Mouse (Mus musculus) heart, embryonic 12.5 days (tissue): ENCODE measurements around the gene Fam173a. TPM values are rescaled to one million over a fixed set of nuclear protein-coding genes. Genes with fewer than 3 reads are reported as not detected.

Source experiments
- ATAC-seq: fragments of 200-750 bp; cut with Nextera tagmentation; 2 replicates; pipeline ENCODE4 v1.8.0; 2017; ENCODE audit warnings: moderate TSS enrichment, moderate library complexity; ENCODE audit not compliant: insufficient number of reproducible peaks, low FRiP score
- H3K27ac ChIP-seq: fragments of 300-500 bp; sonication (generic); 2 replicates; pipeline ENCODE4 v1.5.1; 2016; ENCODE audit warnings: mild to moderate bottlenecking, moderate library complexity; ENCODE audit not compliant: poor library complexity, severe bottlenecking
- H3K27me3 ChIP-seq: fragments of 300-500 bp; sonication (generic); replicated peaks from 2 replicates; pipeline ENCODE4 v1.6.1; 2016; ENCODE audit warnings: mild to moderate bottlenecking, moderate library complexity
- H3K36me3 ChIP-seq: fragments of 300-500 bp; sonication (generic); 2 replicates; pipeline ENCODE4 v1.6.1; 2016; ENCODE audit warnings: mild to moderate bottlenecking, moderate library complexity
- H3K4me1 ChIP-seq: fragments of 300-500 bp; sonication (generic); replicated peaks from 2 replicates; pipeline ENCODE4 v1.6.1; 2016; ENCODE audit warnings: mild to moderate bottlenecking
- H3K4me2 ChIP-seq: fragments of 300-500 bp; sonication (generic); 2 replicates; pipeline ENCODE4 v1.6.1; 2016; ENCODE audit warnings: mild to moderate bottlenecking, moderate library complexity
- H3K4me3 ChIP-seq: fragments of 300-500 bp; sonication (generic); 2 replicates; pipeline ENCODE4 v1.5.1; 2016; ENCODE audit warnings: mild to moderate bottlenecking
- H3K9ac ChIP-seq: fragments of 300-500 bp; sonication (generic); 2 replicates; pipeline ENCODE4 v1.6.1; 2016; ENCODE audit warnings: mild to moderate bottlenecking, moderate library complexity
- H3K9me3 ChIP-seq: fragments of 300-500 bp; sonication (generic); replicated peaks from 2 replicates; pipeline ENCODE4 v1.6.1; 2016; ENCODE audit warnings: mild to moderate bottlenecking, moderate library complexity
- WGBS: fragments of 180-500 bp; shearing (Covaris S2); methylation state at CpG from one replicate; pipeline ENCODE4 v1.1.7; 2016; 5-methylcytosine and 5-hydroxymethylcytosine counted together
- polyA plus RNA-seq: library from polyadenylated mRNA; unstranded; fragments of >200 nt; fragmentation: Nextera tagmentation; extraction: Ambion mirVana; gene quantifications from 2 replicates; pipeline ENCODE4 v1.2.1, GENCODE M21; 2016

The Fam173a gene
- polyA plus RNA-seq, 1 experiment from 2014 or later = 68.2 TPM

GRCm38 (mm10) chr17:25828223-25828594, 35.5 kb upstream of the Fam173a start:
- peaks cover 52% of the 10 kb centered on the region for H3K36me3 ChIP-seq
- peak overlapping the region; percentile 90; the same call in 1 of the 2 replicates for H3K27ac ChIP-seq
- H3K4me3 ChIP-seq = peak overlapping the region; percentile 67
- H3K27me3 ChIP-seq = no peaks in the 10 kb centered on the region
- ATAC-seq = no peak
- peaks cover 66% of the 10 kb centered on the region for H3K4me1 ChIP-seq
- 0 out of 2 replicates have a peak overlapping the region, but pooled peaks have one; percentile 82 for H3K9ac ChIP-seq
- H3K4me2 ChIP-seq = peak overlapping the region; percentile 83
- 84% methylated on average over 8 of the region's 8 CpGs for WGBS
- no peaks in the 10 kb centered on the region for H3K9me3 ChIP-seq

DNA sequence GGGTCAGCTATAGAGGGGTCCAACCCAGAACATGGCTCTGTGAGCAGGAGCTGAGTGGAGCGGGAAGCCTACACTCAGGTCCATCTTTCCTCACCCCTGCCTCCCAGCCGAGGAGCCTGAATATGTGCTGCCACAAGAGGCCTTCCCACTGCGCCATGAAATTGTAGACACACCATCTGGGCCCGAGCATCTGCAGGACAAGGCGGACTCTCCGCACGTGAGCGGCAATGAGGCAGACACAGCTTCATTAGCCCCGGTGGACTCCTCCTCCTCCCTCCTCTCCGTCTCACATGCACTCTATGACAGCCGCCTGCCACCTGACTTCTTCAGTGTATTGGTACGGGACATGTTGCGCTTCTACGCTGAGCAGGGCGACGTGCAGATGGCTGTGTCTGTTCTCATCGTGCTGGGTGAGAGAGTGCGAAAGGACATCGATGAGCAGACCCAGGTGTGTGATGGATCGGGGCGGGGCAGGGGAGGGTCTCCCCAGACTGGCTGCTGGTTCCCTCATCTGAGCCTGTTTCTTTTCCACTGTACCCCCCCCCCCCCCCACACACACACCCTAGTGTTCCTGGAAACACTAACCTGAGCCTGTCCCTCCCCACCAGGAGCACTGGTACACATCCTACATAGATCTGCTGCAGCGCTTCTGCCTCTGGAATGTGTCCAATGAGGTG, 35.0 kb upstream of the Fam173a start:
- Histone ChIP-seq H3K4me2 (peak overlapping the region; percentile 83; the same call in 1 of the 2 replicates), H3K4me3 (0 out of 2 replicates have a peak overlapping the region, but pooled peaks have one; percentile 3), H3K9ac (no peak overlapping the region), H3K27ac (no peak overlapping the region), H3K36me3 (peaks cover 52% of the 10 kb centered on the region), H3K4me1 (peaks cover 66% of the 10 kb centered on the region), H3K9me3 (no peaks in the 10 kb centered on the region), H3K27me3 (0 out of 2 replicates have a peak, but pooled peaks cover under 1% of the 10 kb centered on the region)
- no peak for ATAC-seq
- 90% methylated on average over 22 of the region's 22 CpGs for WGBS

GRCm38 (mm10) chr17:25827011-25827410, 34.3 kb upstream of the Fam173a start:
- no peak for ATAC-seq
- Histone ChIP-seq H3K4me1 (peaks cover 65% of the 10 kb centered on the region), H3K4me2 (no peak overlapping the region), H3K36me3 (peaks cover 52% of the 10 kb centered on the region), H3K27me3 (peaks cover 8% of the 10 kb centered on the region), H3K9ac (no peak overlapping the region), H3K9me3 (no peaks in the 10 kb centered on the region), H3K27ac (no peak overlapping the region), H3K4me3 (no peak overlapping the region)
- 91% methylated on average over 13 of the region's 13 CpGs for WGBS

- Histone ChIP-seq H3K4me2 (no peak overlapping the region), H3K36me3 (peaks cover 45% of the 10 kb centered on the region), H3K9me3 (no peaks in the 10 kb centered on the region), H3K4me1 (peaks cover 56% of the 10 kb centered on the region), H3K27ac (no peak overlapping the region), H3K27me3 (peaks cover 16% of the 10 kb centered on the region), H3K4me3 (no peak overlapping the region), H3K9ac (no peak overlapping the region; the same call in 1 of the 2 replicates)
- no peak for ATAC-seq
- 92% methylated on average over 27 of the region's 27 CpGs for WGBS
Observed at GRCm38 (mm10) chr17:25825984-25826570, 33.4 kb upstream of the Fam173a start.

- Histone ChIP-seq H3K4me3 (no peak overlapping the region), H3K9ac (no peak overlapping the region), H3K4me2 (peak overlapping the region; percentile 97; the same call in 1 of the 2 replicates), H3K36me3 (peaks cover 37% of the 10 kb centered on the region), H3K27ac (no peak overlapping the region), H3K27me3 (peaks cover 22% of the 10 kb centered on the region), H3K4me1 (peaks cover 48% of the 10 kb centered on the region), H3K9me3 (no peaks in the 10 kb centered on the region)
- no peak for ATAC-seq
- 88% methylated on average over 6 of the region's 6 CpGs for WGBS
Observed at GRCm38 (mm10) chr17:25825311-25825710, 32.6 kb upstream of the Fam173a start.

DNA sequence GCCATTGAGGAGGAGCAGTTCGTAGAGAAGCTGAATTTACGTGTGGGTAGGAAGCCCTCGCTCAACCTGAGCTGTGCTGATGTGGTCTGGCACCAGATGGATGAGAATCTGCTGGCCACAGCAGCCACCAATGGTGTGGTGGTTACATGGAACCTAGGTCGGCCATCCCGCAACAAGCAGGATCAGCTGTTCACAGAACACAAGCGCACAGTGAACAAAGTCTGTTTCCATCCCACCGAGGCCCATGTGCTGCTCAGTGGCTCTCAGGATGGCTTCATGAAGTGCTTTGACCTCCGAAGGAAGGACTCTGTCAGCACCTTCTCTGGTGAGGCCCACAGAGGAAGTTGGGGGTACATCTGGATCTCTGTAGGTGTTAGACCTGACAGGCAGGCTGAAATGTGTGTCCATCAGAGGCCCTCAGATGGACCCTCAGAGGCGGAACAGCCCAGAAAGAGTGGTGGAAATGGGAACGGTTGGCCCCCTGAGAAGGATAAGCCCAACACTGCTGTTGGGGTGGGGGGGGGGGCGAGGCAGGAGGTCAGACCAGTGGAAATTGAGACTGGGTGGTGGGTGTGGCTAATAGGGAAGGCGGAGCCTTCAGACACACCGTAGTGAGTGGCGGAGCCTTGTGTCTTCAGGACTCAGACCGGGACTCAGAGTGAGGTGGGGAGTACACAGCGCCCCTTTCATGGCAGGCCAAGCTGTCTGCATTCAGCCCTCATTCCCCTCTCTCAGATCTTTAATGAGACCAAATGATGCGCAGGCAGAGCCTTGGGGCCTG, 31.9 kb upstream of the Fam173a start:
- ATAC-seq = no peak
- 69% methylated on average over 17 of the region's 17 CpGs for WGBS

DNA sequence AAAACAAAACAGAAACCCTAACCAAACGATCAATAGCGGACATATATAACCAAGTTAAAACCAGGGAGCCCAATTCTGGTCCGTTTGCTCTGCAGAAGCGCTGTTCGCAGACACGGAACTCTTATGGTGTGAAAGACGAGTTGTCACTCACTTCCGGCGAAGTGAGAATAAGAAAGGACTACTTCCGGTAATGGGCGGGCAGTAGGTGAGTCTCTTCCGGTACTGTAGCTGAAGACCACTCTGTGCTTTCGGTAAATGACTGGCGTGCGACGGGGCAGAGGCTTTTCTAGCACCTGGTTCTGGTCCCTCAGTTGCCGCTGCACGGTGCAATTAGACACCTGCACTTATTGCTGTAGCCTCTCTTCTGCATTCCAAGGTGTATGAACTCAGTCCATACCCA, 30.8 kb upstream of the Fam173a start, which contains the start of gene Wdr24:
TSS of gene Wdr24 (plus strand) at position 176 of the 400 bp plus-strand sequence.
- H3K9ac ChIP-seq = peak within 1 kb of the TSS; percentile 67
- H3K4me2 ChIP-seq = peak within 1 kb of the TSS; percentile 97
- H3K27me3 ChIP-seq = peaks cover 41% of the 10 kb centered on the region
- H3K4me1 ChIP-seq = peaks cover 42% of the 10 kb centered on the region
- H3K4me3 ChIP-seq = peak within 1 kb of the TSS; percentile 73
- peak; percentile 61; the same call in 1 of the 2 replicates for ATAC-seq
- WGBS = under 1% methylated on average over 18 of the region's 18 CpGs
- H3K27ac ChIP-seq = 0 out of 2 replicates have a peak within 1 kb of the TSS, but pooled peaks have one; percentile 39
- no peaks in the 10 kb centered on the region for H3K9me3 ChIP-seq
- H3K36me3 ChIP-seq = peaks cover 29% of the 10 kb centered on the region

More for the DNA sequence above, 31.9 kb upstream of the Fam173a start:
- no peaks in the 10 kb centered on the region for H3K9me3 ChIP-seq
- H3K4me1 ChIP-seq = peaks cover 42% of the 10 kb centered on the region
- peaks cover 29% of the 10 kb centered on the region for H3K36me3 ChIP-seq
- H3K9ac ChIP-seq = peak overlapping the region; percentile 67
- H3K27ac ChIP-seq = no peak overlapping the region
- peak overlapping the region; percentile 73 for H3K4me3 ChIP-seq
- H3K4me2 ChIP-seq = peak overlapping the region; percentile 97
- H3K27me3 ChIP-seq = peaks cover 30% of the 10 kb centered on the region

DNA sequence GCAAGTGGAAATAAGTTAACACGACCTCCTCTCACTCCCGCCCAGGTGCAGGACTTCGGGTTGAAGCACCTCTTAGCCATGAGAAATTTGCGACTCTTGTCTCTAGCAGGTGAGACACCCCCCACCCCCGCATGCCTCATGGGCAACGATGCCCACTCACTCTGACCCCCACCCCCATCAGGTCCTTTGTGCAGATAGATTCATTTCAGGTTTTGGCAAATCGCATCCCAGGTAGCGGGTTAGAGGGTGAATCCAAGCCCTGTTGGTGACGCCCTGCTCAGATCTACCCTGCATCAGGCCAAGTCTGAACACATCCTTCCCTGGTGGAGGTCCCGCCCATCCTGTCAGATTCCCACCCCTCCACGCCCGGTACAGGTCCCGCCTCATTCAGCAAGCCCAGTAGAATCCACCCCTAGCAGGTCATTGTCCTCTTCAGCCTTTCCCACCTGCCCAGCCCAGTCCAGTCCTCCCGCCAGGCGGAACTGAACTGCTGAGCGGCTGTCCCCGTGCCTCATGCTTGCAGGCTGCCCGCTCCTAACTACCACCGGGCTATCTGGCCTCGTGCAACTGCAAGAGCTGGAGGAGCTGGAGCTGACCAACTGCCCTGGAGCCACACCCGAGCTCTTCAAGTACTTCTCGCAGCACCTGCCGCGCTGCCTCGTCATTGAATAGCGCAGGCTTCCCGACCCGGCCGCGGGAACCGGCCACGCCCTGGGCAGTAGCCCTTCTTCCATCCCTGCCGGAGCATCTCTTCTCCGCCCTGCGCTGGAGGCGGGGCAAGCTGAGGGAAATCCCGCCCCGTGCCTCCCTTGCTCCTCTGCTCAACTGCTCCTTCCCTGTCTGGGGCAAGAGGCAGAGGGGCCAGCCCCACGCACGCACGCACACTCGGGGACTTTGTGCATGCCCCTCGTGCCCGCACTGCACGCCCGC, 26.4 kb upstream of the Fam173a start:
- peak overlapping the region; percentile 10 for H3K4me3 ChIP-seq
- H3K4me1 ChIP-seq = peaks cover 9% of the 10 kb centered on the region

DNA sequence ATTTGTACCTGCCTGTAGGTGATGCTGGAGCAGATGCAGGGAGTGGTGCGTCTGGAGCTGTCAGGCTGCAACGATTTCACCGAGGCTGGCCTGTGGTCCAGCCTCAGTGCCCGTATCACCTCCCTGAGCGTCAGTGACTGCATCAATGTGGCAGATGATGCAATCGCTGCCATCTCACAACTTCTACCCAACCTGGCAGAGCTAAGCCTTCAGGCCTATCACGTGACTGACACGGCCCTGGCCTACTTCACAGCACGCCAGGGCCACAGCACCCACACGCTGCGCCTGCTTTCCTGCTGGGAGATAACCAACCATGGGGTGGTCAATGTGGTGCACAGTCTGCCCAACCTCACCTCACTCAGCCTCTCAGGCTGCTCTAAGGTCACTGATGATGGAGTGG, 25.0 kb upstream of the Fam173a start:
- ATAC-seq = no peak
- no peaks in the 10 kb centered on the region for H3K9me3 ChIP-seq
- H3K36me3 ChIP-seq = no peaks in the 10 kb centered on the region
- H3K27me3 ChIP-seq = peaks cover 95% of the 10 kb centered on the region
- H3K4me2 ChIP-seq = no peak overlapping the region
- H3K4me3 ChIP-seq = no peak overlapping the region
- H3K4me1 ChIP-seq = peaks cover 9% of the 10 kb centered on the region
- no peak overlapping the region for H3K27ac ChIP-seq
- WGBS = 74% methylated on average over 11 of the region's 11 CpGs
- no peak overlapping the region for H3K9ac ChIP-seq

More for the DNA sequence above, 26.4 kb upstream of the Fam173a start:
- H3K27me3 ChIP-seq = peaks cover 83% of the 10 kb centered on the region
- peak; percentile 37; the same call in 1 of the 2 replicates for ATAC-seq
- H3K9ac ChIP-seq = 0 out of 2 replicates have a peak overlapping the region, but pooled peaks have one; percentile 3
- H3K4me2 ChIP-seq = no peak overlapping the region
- H3K9me3 ChIP-seq = no peaks in the 10 kb centered on the region
- WGBS = 6% methylated on average over 46 of the region's 46 CpGs
- H3K36me3 ChIP-seq = no peaks in the 10 kb centered on the region
- H3K27ac ChIP-seq = no peak overlapping the region

DNA sequence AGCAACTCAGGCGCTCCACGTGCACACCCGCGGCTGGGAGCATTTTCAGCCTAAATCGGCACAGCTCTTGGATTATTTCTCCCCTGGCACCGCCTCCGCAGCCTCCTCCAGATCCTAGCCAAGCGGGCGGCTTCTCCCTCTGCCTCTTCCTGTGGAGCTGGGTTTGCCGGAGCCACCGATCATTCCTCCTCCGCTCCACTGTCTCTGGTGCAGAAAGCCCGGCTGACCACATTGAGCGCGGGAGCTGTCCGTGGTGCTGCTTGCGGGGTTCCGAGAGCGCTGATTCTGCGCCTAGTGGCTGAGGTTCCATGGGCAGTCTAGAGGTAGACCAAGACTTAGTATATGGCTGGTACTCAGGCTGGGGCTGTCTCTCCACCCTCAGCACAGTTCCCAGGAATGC, 20.8 kb upstream of the Fam173a start:
- H3K4me2 ChIP-seq = no peak overlapping the region
- no peak for ATAC-seq
- under 1% methylated on average over 20 of the region's 20 CpGs for WGBS

More for the DNA sequence above, 20.8 kb upstream of the Fam173a start:
- Histone ChIP-seq H3K27ac (no peak overlapping the region), H3K27me3 (peaks cover 97% of the 10 kb centered on the region), H3K9me3 (no peaks in the 10 kb centered on the region), H3K4me1 (peaks cover 12% of the 10 kb centered on the region), H3K4me3 (no peak overlapping the region), H3K9ac (no peak overlapping the region), H3K36me3 (no peaks in the 10 kb centered on the region)
